Mouse (Mus musculus): ENCODE measurements around the gene Traf3ip2.

DNA sequence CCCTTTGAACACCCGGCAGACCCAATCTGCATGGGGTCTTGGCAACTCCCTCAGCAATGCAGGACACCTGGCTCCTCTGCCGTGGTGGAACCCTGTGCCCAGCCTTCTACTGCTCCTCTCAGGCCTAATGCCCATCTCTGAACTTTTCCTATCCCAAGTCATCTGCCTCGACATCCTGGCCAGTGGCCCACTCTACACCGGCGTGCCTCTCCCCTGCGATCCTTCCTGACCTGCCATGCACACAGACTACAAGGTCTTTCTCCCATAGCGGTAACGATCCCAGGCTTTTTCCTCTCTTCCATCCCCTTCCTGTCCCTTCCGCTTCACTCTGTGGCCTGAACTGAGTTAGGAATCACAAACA lies 3.5 kb downstream of the Traf3ip2 start:
- TF ChIP-seq POLR2A (IDR thresholded peaks at IDR 0.05; ENCODE audit: extremely low read depth, insufficient read depth, low read length) (no peak), CTCF (IDR thresholded peaks at IDR 0.05; ENCODE audit: low read depth, low read length) (no peak)
